Mouse (Mus musculus): ENCODE measurements around the gene Zfp511.
A peak's percentile ranks its signal among the peaks of the same experiment; 100 is the strongest.

Zfp511 gene

DNA sequence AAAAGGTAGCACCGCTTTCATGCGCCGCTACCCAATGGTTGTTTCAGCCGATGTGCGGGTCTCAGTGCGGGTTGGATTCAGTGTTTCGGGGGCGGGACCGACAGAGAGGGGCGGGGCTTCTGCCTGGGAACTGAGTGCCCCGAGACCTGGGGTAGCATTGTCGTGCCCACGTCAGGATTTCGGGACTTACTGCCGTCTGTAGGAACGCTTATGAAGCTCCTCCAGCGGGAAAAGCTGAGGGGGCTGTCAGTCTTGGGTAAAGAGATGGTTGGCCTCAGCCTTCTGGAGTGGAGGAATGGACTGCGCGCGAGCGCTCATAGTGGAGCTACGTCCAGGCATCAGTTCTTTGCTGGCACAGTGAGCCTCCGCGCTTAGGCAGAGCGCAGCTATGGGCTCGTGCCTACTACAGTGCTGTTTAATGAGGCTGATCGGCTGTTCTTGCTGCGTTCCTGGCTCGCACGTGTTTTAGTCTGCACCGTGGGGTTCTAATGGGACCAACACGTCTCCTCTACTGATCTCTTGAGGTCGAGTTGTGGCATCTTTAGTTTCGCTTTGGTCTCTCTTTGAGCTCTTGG is 13.0 kb downstream of the Zfp511 start:
- peak; percentile 50 for DNase-seq

DNA sequence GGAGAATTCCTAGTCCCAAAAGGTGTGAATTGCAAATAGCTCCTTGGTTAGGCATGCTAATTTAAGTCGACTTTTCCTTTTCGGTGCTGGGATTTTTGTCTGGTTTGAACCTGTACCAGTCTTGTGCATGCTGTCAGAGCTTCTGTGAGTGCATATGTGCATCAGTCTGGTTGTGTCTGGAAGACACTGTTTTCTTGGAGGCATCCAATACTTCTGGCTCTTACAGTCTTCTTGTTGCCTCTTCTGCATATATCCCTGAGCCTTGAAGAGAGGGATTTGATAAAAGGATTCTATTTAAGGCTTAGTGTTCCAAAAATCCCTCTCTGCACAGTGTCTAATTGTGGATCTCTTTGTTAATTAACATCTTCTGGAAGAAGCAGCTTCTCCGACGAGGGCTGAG is 17.9 kb downstream of the Zfp511 start:
- no peak for DNase-seq

DNA sequence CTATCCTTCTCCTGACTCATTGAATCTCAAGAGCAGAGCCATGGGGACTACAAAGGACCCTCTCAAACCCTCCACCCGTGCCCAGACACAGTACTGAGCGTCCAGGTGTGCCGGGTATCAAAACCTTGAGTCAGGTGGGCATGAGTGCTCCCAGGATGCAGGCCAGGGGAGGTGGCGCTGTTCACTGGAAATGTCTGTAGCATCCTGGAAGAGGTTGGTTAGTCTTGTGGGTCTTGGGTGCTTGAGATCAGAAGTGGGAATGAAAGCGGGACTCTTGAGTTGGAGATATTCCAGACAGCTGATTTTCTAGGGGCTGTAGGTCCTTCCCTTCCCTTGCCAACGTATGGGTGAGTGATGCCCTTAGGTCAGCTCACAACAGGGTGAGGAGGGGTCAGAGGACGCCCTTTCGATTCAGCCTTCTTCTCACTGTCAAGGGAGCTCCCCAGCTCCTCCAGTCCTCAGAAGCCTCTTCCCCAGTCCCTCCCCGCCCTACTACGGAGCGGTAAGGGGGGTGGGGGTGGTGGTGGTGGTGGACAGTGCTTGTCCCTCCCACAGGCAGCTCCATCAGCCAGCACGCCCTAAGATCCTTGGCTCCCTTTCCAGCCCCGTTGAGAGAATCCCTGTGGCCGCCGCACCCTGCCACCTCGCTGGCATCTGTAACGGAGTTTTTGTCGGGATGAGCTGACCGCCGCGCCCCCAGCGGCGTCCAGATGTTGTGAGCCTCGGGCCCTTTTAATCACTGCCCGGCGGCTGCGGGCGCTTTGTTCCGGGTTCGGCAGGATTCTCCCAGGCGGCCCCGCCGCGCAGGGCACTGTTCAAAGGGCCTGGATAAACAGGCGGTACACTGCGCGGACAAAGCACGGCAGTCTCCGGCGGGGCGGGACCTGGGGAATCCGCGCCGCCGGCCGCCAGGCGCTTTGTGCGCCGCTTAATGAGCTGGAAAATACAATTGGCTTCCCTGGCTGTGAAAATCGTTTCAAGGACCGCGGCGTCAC is 21.5 kb downstream of the Zfp511 start:
- DNase-seq, result peak; percentile 51

DNA sequence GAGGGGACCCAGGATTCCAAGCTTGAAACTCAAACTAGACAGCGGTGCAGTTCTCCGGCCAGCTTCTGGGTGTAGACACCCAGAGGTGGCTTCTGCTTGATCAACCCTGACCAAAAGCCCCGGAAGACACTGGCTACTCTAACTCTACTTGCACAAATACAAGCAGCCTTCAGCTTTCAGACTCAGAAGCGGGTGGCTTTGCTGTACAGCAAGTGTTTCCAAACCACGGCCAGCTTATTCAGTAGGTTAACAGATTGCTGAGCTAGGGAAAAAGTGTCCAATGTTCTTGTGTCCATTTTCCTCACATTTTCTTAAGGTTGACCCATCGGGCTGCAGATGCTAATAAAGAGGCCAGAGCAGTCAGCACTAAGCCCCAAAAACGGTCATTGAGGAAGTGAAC is 22.3 kb downstream of the Zfp511 start:
- DNase-seq, result no peak

DNA sequence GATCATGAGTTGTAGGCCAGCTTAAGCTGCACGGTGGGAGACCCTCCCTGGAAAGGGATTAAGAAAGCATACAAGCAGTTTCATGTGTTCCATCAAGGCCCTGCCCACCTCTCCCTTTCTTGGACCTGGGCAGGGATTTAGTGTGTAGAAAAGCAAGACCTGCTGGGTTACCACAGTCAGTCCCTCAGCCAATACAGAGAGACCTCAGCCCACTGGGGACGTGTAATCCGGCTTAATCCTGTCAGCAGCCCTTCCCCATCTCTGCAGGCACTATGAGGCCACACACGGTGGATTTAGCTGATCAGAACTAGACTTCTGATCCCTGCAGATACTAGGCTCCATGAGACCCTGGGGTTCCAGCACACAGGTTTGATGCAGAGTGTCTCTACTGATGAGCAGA is 23.4 kb downstream of the Zfp511 start:
- no peak for DNase-seq

DNA sequence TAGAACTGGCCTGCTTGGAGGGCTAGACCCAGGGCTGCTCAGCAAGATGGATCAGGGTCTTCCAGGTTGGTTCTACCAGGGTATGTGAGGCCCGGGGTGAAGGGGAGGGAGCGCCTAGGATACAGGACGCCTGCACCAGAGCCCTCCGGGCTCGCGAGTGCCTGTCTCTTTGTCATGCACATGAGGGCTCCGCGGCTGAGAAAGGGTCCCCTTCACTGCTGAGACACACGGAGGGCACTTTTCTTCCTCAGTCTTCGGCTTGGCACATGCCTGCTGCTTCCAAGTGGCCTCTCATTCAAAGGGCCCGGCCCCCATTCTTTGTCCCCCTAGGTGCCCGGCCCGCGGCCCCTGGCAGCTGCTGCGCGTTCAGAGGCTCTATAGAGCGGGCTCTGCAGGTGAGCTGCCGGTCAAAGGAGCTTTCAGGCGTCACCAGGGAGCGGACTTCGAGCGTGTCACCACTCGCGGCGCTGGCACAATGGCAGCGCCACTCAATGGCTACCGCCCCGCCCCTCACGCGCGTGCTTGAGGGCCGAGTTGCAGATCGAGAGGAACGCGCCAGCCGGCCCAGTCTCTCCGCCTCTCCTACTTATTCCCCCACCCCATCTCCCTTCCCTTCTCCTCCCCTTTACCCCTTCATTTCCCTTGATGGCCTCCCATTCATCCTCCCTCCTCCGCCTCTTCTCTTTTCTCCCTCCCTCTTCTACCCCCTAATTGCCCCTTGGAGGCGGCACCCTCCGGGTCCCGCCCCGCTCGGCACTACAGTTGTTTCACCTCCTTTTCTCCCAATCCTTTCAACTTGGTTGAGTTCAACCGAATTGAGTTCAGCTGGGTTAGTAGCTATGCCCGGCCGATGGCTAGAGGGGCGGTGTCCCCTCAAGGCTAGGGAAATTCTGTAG is 25.0 kb downstream of the Zfp511 start:
- DNase-seq, result peak; percentile 55

DNA sequence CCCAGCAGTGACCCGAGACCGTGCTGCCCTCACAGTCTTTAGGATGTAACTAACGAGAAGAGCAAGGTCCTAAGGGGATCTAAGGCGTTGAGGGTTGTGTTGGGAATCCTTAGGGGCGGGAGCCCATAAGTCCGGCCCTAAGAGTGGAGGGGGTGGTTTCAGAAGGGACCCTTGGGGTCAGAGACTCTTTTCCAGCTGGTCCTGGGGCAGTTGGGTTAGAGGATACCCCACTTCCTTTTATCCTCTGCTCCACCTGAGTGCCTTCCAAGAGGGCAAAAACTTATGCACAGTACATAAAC is 25.6 kb downstream of the Zfp511 start:
- no peak for DNase-seq

DNA sequence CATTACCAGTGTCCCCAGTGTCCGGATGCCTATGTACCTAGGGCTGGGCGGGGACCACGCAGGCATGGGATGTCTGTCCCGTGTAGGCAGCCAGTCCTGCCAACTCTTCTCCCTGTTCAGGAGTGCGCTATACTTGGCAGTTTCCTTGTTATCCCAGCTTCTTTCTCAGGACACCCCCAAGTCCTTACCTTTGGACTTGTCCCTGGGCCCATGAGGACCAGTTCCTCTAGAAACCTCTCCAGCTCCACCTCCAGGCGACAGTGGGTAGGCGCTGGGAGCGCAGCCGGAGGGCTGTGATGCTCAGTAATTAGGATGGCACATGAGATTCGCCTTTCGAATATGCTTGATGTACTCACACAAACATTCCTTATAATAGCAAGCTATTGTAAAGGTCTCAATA is 26.1 kb downstream of the Zfp511 start:
- DNase-seq, result peak; percentile 55

DNA sequence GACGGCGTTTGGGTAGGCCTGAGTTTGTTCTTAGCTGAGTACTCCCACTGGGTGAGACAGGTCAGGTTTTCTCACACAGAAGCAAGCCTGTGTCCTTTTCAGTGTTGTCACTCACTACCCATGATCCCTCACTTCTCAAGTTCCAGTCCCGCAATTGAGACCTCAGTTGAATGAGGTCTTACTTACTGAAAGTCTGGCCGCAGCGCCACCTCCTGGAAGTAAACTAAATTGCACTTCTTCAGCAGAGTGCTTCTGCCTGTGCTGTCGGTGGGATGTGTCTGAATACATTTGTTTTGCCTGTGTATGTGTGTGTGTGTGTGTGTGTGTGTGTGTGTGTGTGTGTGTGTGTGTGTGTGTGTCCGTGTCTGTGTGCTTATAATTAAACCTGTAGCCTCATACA is 26.9 kb downstream of the Zfp511 start:
- DNase-seq, result peak; percentile 86

DNA sequence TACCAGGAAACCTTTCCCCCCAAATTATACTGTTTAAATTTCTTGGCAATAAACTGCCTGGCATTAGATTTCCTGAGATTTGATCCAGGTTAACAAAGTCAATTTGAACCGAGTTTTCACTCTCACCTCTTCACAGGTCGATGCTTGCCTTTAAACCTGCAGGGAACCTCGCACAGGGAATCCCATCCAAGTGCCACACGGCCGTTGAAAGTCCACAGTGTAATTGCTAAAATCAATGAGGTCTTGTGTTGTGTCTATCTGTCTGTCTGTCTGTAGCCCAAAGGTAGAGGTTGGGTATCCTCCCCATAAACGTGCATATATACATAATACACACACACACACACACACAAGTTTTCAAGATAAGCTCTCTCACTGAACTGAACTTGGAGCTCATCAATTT is 31.2 kb downstream of the Zfp511 start:
- DNase-seq, result no peak

DNA sequence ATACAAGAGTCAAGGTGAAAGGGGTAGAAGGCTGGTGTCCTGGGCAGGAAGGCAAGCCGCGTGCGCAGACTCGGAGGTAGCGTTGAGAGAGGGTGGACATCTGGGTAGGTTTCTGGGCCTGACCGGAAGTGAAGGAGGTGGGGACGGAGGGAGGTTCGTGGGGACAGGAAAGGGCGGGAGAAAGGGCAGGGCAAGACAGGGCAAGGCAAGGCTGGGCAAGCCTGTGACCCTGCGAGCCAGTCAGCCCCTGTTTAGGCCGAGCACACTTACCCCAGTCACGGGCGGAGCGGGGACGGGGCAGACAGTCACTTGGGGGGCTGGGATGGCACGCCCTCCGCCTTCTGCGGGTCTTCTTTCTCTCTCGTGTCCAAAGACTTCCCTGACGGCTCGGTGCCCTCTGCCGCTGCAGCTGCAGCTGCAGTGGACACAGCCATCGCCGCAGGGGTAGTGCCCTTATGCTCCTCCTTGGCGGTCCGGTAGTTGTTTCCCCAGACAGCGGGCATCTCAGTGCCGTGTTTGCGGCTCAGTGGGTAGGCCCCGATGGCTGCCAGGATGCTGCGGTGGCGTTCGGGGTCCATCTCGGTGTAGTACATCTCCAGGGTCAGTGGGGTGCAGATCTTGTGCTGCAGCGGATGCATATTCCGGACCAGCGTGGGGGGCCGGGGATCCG is 34.0 kb downstream of the Zfp511 start:
- DNase-seq, result no peak

DNA sequence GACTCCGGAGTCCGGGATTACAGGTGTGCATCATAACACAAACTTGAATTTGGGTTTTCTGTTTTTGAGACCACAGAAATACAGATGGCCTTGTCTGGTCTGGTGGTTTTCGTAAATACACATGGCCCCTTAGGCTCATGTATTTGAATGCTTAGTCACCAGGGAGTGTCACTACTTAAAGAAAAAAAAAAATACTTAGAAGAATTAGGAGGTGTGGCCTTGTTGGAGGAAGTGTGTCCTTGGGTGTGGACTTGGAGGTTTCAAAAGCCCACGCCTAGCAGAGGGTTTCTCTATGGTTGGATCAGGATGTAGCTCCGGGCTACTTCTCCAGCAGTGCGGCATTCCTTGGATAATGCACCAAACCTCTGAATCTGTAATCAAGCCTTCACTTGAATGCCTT is 41.5 kb downstream of the Zfp511 start:
- DNase-seq, result no peak

DNA sequence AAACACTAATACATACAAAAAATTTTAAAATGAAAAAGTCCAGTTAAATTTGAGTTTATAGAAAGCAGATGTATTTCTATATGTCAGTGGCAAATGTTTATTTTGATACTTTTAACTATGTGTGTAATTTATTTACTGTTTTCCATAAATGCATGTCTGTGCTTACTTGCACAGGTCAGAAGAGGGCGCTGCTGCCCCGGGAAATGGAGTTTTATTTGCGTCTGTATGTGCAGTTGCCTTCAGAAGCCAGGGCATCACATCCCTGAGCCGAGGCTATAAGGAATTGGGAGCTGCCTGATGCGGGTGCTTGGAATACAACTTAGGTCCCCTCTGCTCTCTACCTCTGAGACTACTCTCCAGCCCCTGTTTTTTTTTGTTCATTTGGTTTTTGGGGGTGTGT is 42.5 kb downstream of the Zfp511 start:
- DNase-seq, result peak; percentile 80

DNA sequence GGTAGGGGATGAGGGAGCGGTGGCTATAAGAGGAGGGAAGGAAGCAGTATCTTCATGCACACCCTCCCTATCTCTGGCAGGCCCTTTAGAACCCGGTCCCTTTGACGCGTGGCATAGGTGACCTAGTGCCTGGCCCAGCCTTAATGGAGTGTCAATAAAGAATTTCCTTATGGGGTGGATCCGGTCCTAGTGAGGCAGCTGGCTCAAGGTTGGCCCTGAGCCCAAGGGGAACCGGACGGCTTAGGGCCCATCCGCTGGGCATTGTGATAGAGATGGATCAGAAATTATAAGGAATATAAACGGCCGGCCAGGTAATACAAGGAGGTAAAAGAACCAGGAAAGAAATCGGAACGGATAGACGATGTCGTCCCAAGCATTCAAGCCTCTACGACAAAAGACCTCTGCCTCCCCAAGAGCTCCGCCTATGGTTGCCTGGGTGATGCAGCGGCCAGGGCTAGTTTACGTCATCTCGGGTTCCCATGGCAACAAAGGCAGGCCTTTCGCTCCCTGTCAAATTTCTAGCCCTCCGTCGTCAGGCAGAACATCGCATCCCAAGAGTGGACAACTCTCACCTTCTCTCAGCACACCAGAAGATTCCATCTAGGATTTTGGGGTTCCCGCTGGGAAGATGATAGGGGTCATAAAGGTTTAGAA is 44.4 kb downstream of the Zfp511 start:
- DNase-seq, result peak; percentile 87

DNA sequence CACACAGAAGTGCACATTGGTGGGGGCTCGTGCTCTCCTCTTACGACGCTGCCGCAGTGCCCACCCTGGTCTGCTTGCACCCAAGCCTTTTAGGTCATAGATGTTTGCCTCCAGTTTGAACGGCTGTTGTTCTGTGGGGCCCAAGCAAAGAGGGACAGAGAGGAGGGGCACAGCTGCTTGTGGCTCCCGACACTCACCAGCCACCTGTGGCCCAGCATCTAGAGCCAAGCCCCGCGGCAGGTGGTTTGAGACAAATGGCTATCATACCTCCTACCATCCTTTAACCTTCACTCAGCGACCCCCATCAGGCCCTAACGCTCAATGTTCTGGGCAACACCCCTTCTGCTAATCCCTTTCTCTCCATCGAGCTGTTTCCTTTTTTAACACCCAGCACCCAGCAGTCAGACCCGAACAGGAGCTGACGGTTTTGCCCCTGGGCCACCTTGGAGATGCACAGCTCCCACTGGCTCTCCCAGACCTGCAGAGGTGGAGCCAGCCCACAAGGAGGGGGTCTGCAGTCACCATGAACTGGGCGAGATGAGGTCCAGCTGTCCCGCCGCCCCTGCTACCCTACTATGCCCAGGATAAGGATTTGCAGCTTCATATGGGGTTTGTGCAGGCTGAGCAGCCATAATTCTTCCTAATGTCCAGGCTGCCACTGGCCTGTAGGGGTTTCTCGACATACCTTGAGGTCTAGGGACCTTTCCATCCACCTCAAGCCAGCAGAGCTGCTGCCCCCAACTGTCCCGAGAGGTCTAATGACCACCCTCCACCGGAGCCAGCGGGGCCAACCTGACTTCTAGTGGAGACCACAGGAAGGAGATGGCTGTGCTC is 45.4 kb downstream of the Zfp511 start:
- peak; percentile 44 for DNase-seq

DNA sequence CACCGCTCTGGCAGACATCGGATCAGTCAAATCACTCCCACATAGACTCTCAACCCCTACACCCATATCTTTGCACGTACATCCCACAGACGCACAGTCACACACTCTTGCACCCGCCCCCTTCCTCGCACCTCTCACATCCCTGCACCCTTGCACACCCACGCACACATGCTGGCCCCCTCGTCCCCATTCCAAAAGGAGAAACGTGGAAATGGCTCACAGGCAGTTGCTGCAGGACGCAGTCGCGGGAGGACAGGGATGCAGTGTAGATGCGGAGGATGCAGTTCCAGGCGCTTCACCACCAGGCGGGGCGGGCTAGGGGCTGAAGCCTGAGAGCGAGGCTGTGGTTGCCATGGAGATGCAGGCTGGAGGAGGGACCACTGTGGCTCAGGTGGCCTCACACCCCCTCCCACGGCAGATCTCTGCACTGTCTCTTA is 46.1 kb downstream of the Zfp511 start, which contains the start of gene Caly:
TSS of gene Caly (minus strand) at position 307 of the 437 bp plus-strand sequence.
- peak; percentile 91 for DNase-seq

All from right cerebral cortex, postnatal 4 days (tissue).